ENCODE assay signal across 16 mouse cellular contexts in genomic region chr2:65193091-65193795, GRCm38 (mm10). TPM values are rescaled to one million over a fixed set of nuclear protein-coding genes. Genes with fewer than 3 reads are reported as not detected.
DNase-seq lines count a peak whose midpoint lies in the region; ATAC-seq and TF ChIP-seq lines count a peak whose summit lies in the region.
"Had no signal": no experiment of that assay in that cellular context is flagged by ENCODE, and none has a peak within 500 bp of the region (broad histone marks: within the 10 kb centered on the region; RNA-seq: fewer than 3 reads in every experiment).

No protein-coding gene starts in this region.

- H3K36me3 ChIP-seq in kidney, embryonic 14.5 days (ENCODE audit: control insufficient read depth, insufficient read depth, low read length), result no peaks in the 10 kb centered on the region
- no peaks in the 10 kb centered on the region for H3K36me3 ChIP-seq in lung, postnatal 0 days (ENCODE audit: insufficient read depth, low read length)
- no peaks in the 10 kb centered on the region for H3K36me3 ChIP-seq in limb, embryonic 10.5 days
- H3K36me3 ChIP-seq: forebrain, embryonic 12.5 days; midbrain, embryonic 13.5 days had no signal

- H3K4me1 ChIP-seq in kidney, embryonic 14.5 days (ENCODE audit: control insufficient read depth, insufficient read depth, low read length), result peaks cover 11% of the 10 kb centered on the region; the same call in 1 of the 2 replicates
- peaks cover 10% of the 10 kb centered on the region; the same call in 1 of the 2 replicates for H3K4me1 ChIP-seq in lung, postnatal 0 days (ENCODE audit: insufficient read depth, low read depth, low read length)
- peaks cover 12% of the 10 kb centered on the region; the same call in 1 of the 2 replicates for H3K4me1 ChIP-seq in limb, embryonic 10.5 days
- H3K4me1 ChIP-seq: forebrain, embryonic 12.5 days; midbrain, embryonic 13.5 days had no signal

- no peak overlapping the region for H3K27ac ChIP-seq in kidney, embryonic 14.5 days (ENCODE audit: low read depth, low read length)
- no peak overlapping the region for H3K27ac ChIP-seq in lung, postnatal 0 days (ENCODE audit: low read length)
- no peak overlapping the region for H3K27ac ChIP-seq in limb, embryonic 10.5 days
- H3K27ac ChIP-seq: forebrain, embryonic 12.5 days; liver, embryonic 14.5 days; midbrain, embryonic 13.5 days had no signal

- TF ChIP-seq CTCF in lung, postnatal 0 days (IDR thresholded peaks at IDR 0.05), result no peak

- no peak for DNase-seq in kidney, postnatal 4 days
- DNase-seq in lung, postnatal 36 days, result peak; percentile 18
- DNase-seq in lung, postnatal 0 days (ENCODE audit: low spot score), result no peak
- peak; percentile 5 for DNase-seq in Muller cell, postnatal 12 days (ENCODE audit: inconsistent ontology term)
- DNase-seq in testis, postnatal 10 days (ENCODE audit: low spot score), result no peak
- no peak for DNase-seq in limb, embryonic 10.5 days (ENCODE audit: low spot score)
- DNase-seq: adrenal gland, adult 8-10 months; cerebellum, adult 2 months; heart, postnatal 14 days; right cerebral cortex, postnatal 25 days had no signal

- no peak for TF ChIP-seq EP300 in lung, postnatal 0 days (IDR thresholded peaks at IDR 0.05)

- 0 out of 2 replicates have a peak, but pooled peaks have one; percentile 46 for ATAC-seq in kidney, embryonic 14.5 days (ENCODE audit: low FRiP score, low TSS enrichment)
- no peak for ATAC-seq in lung, postnatal 0 days
- ATAC-seq in neutrophil, adult 5-6 weeks (ENCODE audit: extremely low read depth, insufficient number of reproducible peaks, low FRiP score, poor library complexity, severe bottlenecking), result 0 out of 2 replicates have a peak, but pooled peaks have one; percentile 11
- ATAC-seq: hindbrain, embryonic 16.5 days; midbrain, embryonic 13.5 days had no signal

- H3K4me3 ChIP-seq in kidney, embryonic 14.5 days (ENCODE audit: low read length), result no peak overlapping the region
- H3K4me3 ChIP-seq in lung, postnatal 0 days (ENCODE audit: low read depth, low read length), result no peak overlapping the region
- H3K4me3 ChIP-seq in limb, embryonic 10.5 days, result no peak overlapping the region
- H3K4me3 ChIP-seq: forebrain, embryonic 12.5 days; midbrain, embryonic 13.5 days had no signal

- 47% methylated on average over 12 of the region's 12 CpGs for WGBS in kidney, embryonic 14.5 days
- WGBS in lung, postnatal 0 days, result 54% methylated on average over 12 of the region's 12 CpGs
- 88% methylated on average over 12 of the region's 12 CpGs for WGBS in limb, embryonic 10.5 days

- no peak overlapping the region for H3K4me2 ChIP-seq in kidney, embryonic 14.5 days (replicated peaks; ENCODE audit: low read depth, low read length)
- H3K4me2 ChIP-seq in lung, postnatal 0 days (replicated peaks; ENCODE audit: low read depth, low read length), result no peak overlapping the region
- H3K4me2 ChIP-seq: forebrain, embryonic 12.5 days; midbrain, embryonic 13.5 days had no signal

- no peaks in the 10 kb centered on the region for H3K27me3 ChIP-seq in kidney, embryonic 14.5 days (ENCODE audit: control insufficient read depth, insufficient read depth, low read length)
- H3K27me3 ChIP-seq in lung, postnatal 0 days (replicated peaks; ENCODE audit: insufficient read depth, low read length), result no peaks in the 10 kb centered on the region
- no peaks in the 10 kb centered on the region for H3K27me3 ChIP-seq in limb, embryonic 10.5 days (ENCODE audit: low read depth, poor library complexity, severe bottlenecking)
- H3K27me3 ChIP-seq: forebrain, embryonic 12.5 days; midbrain, embryonic 13.5 days had no signal

- no peaks in the 10 kb centered on the region for H3K9me3 ChIP-seq in kidney, embryonic 14.5 days (ENCODE audit: control insufficient read depth, low read length)
- H3K9me3 ChIP-seq in lung, postnatal 0 days (ENCODE audit: low read length), result no peaks in the 10 kb centered on the region
- H3K9me3 ChIP-seq in limb, embryonic 10.5 days (replicated peaks), result no peaks in the 10 kb centered on the region
- H3K9me3 ChIP-seq: forebrain, embryonic 12.5 days; midbrain, embryonic 13.5 days had no signal

- H3K9ac ChIP-seq in kidney, embryonic 14.5 days (ENCODE audit: low read depth, low read length), result no peak overlapping the region
- no peak overlapping the region for H3K9ac ChIP-seq in lung, postnatal 0 days (replicated peaks; ENCODE audit: low read depth)
- H3K9ac ChIP-seq: forebrain, embryonic 12.5 days; liver, embryonic 14.5 days; midbrain, embryonic 13.5 days had no signal

RNA-seq across cellular contexts. Expression of gene Cobll1, which starts 46.0 kb away (rescaled TPM):
- polyA plus RNA-seq in kidney, embryonic 14.5 days (2014; fragmentation: Nextera tagmentation; extraction: Ambion mirVana), result 11.4 and 24.7 TPM in 2 replicates
- polyA plus RNA-seq in lung, postnatal 0 days (2015; fragmentation: Nextera tagmentation; extraction: Ambion mirVana), result 8.8 and 9.4 TPM in 2 replicates
- 15.9 and 20.9 TPM in 2 replicates for total RNA-seq in neutrophil, adult 5-6 weeks (2017)
- polyA plus RNA-seq in limb, embryonic 10.5 days (2016; fragmentation: Nextera tagmentation; extraction: Ambion mirVana), result 3.2 and 3.9 TPM in 2 replicates

Comparison
In these comparisons a context has a peak if more than half of its experiments do, and no peak if none do; other contexts are left out.
1. DNase-seq: peak in lung, postnatal 36 days (single experiment) and Muller cell, postnatal 12 days (single experiment); none in kidney, postnatal 4 days (0 of 2), lung, postnatal 0 days (single experiment), testis, postnatal 10 days (single experiment) and limb, embryonic 10.5 days (single experiment).